In the genomic region with DNA sequence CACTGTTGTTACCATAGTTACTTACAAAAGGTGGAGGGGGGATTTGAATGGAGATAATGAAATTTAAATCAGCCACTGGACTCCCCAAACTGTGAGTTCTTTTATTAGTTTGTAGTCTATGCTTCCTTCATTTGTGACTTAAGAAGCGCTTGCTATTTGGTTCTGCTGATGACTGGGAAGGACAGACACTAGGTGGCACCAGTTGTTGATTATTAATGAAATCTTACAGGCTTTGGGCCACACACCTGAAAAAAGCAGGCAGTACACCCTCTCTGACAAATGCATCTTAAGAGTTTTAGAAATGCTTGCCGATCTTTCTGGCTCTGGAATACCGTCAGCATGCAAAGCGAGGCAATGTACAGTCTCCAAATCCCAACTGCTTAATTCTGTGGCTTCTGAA, we compare ENCODE assay signal across 8 mouse cellular contexts.
A peak's percentile ranks its signal among the peaks of the same experiment; 100 is the strongest.
DNase-seq lines count a peak whose midpoint lies in the region; ATAC-seq lines count a peak whose summit lies in the region.

No protein-coding gene starts in this region.

- no peak for ATAC-seq in monocyte, adult 5-6 weeks (replicated peaks; ENCODE audit: insufficient number of reproducible peaks, low FRiP score, low TSS enrichment, poor library complexity, severe bottlenecking)

- peak; percentile 13 to 18 for DNase-seq in heart, postnatal 10 days
- DNase-seq in heart, adult 11 months: no peak
- peak; percentile 6 for DNase-seq in lung, postnatal 36 days
- no peak for DNase-seq in lung, postnatal 25 days (ENCODE audit: low spot score)
- DNase-seq in embryo, embryonic 9.5 days (ENCODE audit: extremely low spot score): peak; percentile 3
- DNase-seq in right cerebral cortex, postnatal 25 days: peak; percentile 6
- no peak for DNase-seq in gastrocnemius, postnatal 10 days

- intact Hi-C loops in heart, postnatal 10 days (cut with DNase I): no loop called here

Comparison
In these comparisons a context has a peak if more than half of its experiments do, and no peak if none do; other contexts are left out.
1. DNase-seq: peak in heart, postnatal 10 days (2 of 2), lung, postnatal 36 days (single experiment), embryo, embryonic 9.5 days (single experiment) and right cerebral cortex, postnatal 25 days (single experiment); none in heart, adult 11 months (single experiment), lung, postnatal 25 days (single experiment) and gastrocnemius, postnatal 10 days (single experiment).